Mouse (Mus musculus) layer of hippocampus, postnatal 25 days (tissue): Measurements from ENCODE around the gene Soga3. TPM values are rescaled to one million over a fixed set of nuclear protein-coding genes. Genes with fewer than 3 reads are reported as not detected.

Experiments
- DNase-seq, 2 experiments: peaks; one replicate each; pipeline ENCODE4 v3.0.0; 2022; ENCODE audit warnings: mixed read lengths in 2 of 2, low spot score in 1 of 2; ENCODE audit errors: extremely low spot score in 1 of 2
- total RNA-seq, 2 experiments: library from RNA; stranded (reverse); gene quantifications; 2 replicates each; pipeline ENCODE4 v1.2.3; 2021

The Soga3 gene
- total RNA-seq, 2 experiments from 2014 or later = 157 to 178 TPM

- DNase-seq = no peak
These were observed 57.0 kb downstream of the Soga3 start for GRCm38 (mm10) chr10:29200609-29201008.

- DNase-seq = peak in 1 of 2 experiments; percentile 30
These were observed 63.1 kb downstream of the Soga3 start for GRCm38 (mm10) chr10:29206730-29207129.

GRCm38 (mm10) chr10:29208735-29209134 lies 65.1 kb downstream of the Soga3 start:
- DNase-seq = no peak

GRCm38 (mm10) chr10:29211453-29211852 lies 67.8 kb downstream of the Soga3 start, which contains the start of gene 9330159F19Rik:
9330159F19Rik (plus strand) TSS chr10:29211606.
- DNase-seq = peak in 1 of 2 experiments; percentile 24

GRCm38 (mm10) chr10:29213534-29214100 lies 70.0 kb downstream of the Soga3 start:
- DNase-seq = no peak

GRCm38 (mm10) chr10:29216957-29217356 lies 73.3 kb downstream of the Soga3 start:
- DNase-seq = no peak

- no peak for DNase-seq
These were observed 73.8 kb downstream of the Soga3 start for GRCm38 (mm10) chr10:29217451-29217850.

GRCm38 (mm10) chr10:29225329-29225728 lies 81.7 kb downstream of the Soga3 start:
- DNase-seq = no peak

GRCm38 (mm10) chr10:29231208-29231607 lies 87.6 kb downstream of the Soga3 start:
- DNase-seq = no peak

Other genes with a start within 250 kb of the Soga3 start
- gene 2310057J18Rik, start 157.5 kb upstream of the Soga3 start, total RNA-seq = not detected
- gene Gm49353, start 55.1 kb downstream of the Soga3 start, total RNA-seq = 10 to 100 TPM; 22.0 to 29.7 TPM
- gene 9330159F19Rik, start 67.8 kb downstream of the Soga3 start, total RNA-seq = 10 to 100 TPM; 76.8 to 77.6 TPM
- gene Echdc1, start 169.3 kb downstream of the Soga3 start, total RNA-seq = 10 to 100 TPM; 31.9 TPM
- 100 to 1,000 TPM; 101 to 111 TPM for gene Rnf146, start 218.6 kb downstream of the Soga3 start, total RNA-seq